Mouse (Mus musculus): ENCODE results near the gene Mybphl.
A peak's percentile ranks its signal among the peaks of the same experiment; 100 is the strongest.

The Mybphl gene

DNA sequence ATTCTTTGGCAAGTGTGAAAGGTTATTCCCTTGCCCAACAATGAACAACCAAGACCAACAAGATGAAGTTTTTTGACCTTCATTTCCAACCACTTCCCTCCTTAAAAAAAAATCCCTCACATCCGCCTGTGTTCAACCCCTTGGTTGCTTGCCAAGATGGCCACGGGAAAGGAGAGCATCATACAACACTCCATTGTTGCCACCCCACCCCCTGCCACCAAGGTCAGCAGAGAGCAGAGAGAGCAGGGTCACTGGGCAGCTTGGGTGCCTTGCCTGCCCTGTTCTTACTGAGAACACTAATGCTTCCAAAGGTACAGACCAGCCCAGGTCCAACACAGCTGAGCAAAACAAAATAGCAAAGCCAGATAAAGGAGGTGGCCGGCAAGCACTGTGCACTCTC lies 7.6 kb downstream of the Mybphl start:
- no peak for DNase-seq (ENCODE audit: low read depth, low spot score)

DNA sequence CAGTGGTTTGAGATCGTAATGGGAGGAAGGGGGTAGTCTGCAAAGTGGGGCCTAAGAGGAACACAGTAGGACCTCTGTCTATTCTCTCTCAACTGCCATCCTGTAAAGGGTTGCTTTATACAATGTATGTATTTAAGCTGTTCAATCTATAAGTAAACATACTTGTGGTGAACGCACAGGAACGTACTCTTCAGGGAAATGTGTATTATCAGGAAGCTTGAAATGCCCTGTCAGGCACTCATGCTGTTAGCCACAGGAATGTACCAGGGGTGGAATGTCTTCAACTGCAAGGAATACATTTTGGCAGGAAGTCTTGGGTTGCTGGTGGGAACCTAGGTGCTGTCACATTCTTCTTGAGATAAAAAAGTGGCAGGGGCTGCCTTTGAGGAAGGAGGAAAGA lies 8.0 kb downstream of the Mybphl start:
- DNase-seq (ENCODE audit: low read depth, low spot score) = no peak

DNA sequence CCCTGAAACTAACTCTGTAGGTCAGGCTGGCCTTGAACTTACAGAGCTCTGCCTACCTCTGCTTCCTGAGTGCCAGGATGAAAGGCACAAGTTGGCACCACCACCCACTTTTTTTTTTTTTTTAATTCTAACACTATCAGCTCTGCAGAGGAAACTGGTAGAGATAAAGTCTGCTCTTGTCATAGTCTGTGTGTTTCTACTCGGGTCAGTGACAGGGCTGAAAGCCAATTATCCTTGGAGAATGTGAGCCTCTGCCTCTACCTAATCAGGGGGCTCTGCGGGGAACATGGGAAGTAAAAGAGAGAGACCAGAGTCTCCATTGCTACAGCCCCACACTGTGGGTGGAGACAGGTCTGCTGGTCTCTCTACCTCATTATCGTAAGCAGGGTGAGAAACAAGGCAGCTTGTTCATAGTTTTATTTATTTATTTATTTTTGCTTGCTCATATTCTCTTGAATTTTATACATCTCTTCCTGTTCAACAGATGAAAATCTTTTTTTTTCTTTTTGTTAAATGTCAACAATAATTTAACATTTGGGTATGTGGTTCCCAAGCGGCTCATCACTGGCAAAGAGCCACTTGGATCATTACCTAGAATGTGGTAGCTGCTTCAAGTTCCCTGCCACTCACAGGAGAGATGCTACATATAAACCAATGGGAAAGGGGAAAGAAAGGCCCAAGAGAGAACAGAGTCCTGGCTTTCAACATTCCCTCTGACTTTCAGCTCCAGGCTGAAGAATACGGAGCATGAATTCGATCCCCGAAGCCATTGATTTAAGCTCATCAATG lies 14.4 kb downstream of the Mybphl start:
- no peak for DNase-seq (ENCODE audit: low read depth, low spot score)

DNA sequence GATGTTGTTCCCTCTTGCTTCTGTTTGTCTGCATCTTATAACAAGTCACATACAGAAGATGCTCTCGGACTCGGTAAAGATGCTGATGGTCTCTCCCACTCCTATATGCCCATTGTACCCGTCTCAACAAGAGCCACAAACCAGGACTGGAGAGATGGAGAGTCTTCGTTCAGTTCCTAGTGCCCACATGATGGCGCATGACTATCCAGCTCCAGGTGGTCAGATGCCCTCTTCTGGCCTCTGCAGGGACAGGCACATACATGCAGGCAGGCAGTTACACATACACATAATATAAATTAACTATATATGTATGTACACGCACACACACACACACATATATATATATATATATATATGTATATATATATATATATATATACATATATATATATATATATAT lies 16.0 kb downstream of the Mybphl start:
- DNase-seq (ENCODE audit: low read depth, low spot score) = no peak

DNA sequence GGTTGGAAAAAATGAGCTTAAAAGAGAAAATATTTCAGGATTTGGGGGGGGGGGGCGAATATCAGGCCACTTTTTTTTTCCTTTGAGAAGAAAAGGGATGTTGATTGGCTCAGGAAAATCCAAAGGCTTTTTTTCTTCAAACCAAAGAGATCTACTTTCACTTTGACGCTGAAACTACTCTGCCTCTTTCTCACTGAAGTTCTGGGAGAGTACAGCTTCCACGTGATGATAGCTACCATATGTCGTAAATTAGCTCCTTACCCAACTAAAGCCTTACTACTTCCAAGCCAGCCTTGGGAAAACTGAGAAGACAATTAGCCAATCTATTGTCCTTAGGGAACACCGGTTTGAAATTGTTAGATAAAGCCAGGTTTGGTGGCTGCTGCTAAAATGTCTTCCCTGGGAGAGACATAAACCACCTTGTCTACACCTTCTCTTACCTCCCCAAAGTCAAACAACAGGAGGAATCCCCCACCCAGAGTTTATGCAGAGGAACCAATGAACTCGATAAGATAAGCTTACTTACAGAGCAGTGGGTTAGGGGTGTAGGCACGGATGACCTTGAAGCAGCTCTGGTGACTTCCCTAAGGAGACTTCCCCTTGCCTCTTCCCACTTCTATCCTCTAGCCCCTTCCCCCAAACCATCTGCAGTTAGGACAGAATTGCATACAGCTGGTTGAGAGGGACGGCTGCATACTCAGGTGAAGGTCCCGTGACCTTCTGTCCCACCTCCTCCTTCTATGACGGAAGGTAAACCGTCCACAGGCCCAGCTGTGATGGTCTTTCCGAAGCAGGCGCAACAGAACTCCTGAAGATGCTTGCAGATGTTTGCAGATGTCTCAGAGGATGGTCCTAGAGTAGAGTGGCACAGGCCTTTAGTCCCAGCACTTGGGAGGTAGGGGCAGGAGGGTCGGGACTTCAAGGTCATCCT lies 17.5 kb downstream of the Mybphl start:
- DNase-seq (ENCODE audit: low read depth, low spot score) = no peak

DNA sequence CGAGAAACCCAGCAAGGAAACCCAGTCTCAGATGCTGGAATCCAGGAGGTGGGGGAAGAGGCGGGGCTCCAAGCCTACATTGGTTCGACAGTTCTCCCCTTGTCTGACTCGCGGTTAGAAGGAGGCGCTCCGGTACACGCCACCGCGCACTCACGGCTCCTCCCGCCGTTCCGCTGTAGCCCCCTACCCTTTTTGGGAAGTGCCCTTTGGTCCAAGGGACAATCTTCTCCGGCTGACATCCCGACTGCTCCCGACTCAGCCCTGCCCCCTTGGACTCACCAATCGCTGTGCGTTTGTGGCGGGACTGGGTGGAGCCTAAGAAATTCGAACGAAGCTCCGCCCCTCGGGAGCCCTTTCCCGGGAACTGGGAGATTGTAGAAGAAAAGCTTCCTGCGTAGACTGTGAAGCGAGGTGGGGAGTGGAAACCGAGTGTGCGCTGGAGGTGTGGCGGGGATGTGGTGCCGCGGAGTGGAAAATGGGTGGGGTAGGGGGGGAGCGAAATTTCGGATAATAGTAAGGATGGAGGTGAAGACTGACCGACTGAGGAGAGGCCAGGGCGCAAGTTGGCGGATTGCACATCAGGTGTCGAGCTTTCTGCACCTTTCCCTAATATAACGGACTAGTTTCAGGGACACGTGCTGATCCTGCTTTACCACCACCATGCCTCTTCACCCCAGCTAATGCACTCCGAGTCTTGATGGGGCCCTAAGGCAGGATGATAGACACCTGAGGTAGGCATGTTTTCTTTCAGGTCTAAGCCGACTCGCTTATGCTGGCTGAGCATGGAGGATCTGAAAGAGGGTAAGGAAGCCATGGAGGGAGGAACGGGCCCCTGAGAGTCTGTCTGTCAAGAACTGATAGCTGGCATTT lies 19.0 kb downstream of the Mybphl start, which contains the start of gene Psrc1:
Psrc1 (plus strand) TSS at position 355 of the 870 bp plus-strand sequence.
- DNase-seq (ENCODE audit: low read depth, low spot score) = peak; percentile 47

DNA sequence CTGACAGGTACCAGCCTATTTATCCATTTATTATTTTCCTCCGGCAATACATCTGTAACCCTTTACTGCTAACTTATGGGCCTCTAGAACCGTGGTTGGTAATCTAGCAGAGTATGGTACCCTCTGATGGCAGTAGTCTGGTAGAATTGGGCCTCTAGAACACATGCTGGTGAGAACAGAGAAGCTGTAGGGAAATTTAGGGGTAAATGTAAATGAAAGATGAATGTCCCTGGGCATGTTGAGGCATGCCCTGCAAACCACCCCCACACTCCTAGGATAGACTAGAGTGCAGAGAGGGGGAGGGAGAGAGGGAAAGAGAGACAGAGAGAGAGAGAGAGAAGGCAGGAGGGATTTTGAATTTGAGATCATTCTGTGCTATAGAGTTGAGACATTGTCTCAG lies 19.7 kb downstream of the Mybphl start:
- no peak for DNase-seq (ENCODE audit: low read depth, low spot score)

DNA sequence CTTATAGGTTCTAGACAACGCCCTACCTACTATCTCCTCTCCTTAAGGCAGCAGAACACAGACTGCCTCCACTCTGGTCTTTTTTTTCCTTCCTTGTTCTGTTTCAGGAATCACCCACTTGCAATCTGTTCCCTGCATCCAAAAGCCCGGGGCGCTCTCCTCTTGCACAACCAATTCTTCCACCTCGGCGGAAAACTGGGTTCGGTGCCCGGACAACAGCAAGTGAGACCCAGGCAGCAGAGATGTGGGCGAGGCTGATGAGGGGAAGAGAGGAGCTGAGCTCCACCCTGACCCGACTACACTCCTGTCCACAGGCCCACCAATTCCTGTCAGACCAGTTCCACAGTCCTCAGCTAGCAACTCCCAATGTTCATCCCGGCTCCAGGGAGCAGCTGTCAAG lies 21.5 kb downstream of the Mybphl start:
- no peak for DNase-seq (ENCODE audit: low read depth, low spot score)

DNA sequence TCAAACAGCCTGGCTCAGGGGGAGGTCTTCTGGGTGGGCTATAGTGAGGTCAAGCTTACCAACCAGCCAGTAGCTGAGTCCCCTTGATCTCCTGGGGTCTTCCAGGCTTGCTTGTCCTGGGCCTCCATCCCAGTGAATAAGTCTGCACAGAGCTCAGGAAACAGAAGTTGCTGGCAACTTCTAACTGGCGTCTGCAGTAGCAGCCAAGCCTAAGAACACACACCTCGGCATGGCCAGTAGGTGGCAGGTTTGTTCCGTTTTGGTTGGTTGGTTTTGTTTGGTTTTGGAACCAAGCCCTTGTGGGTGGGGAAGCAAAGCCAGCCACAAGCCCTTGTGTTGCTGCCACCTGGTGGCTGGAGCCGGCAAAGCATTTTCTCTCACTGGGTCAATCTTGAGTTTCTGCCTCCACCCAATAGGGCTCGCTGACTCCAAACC lies 24.4 kb downstream of the Mybphl start:
- DNase-seq (ENCODE audit: low read depth, low spot score) = peak; percentile 81

DNA sequence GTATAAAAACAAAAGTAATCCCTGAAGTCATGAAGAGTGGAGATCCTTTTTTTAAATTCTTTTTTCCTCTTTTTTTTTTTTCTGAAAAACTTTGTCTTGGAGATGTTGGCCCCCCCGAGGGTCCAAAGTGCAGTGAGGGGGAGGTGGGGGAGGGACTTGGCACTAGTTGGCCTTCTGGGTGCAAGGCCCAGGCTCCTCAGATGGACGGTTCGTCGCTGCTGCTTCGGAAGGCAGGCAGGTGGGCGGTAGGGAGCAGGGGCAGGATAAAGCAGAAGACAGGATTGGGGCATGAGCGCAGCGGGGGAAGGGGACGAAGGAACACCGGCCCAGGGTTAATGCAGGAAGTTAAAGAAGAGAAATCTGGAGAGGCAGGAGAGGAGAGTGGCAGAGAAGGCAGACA lies 27.6 kb downstream of the Mybphl start:
- DNase-seq (ENCODE audit: low read depth, low spot score) = no peak

DNA sequence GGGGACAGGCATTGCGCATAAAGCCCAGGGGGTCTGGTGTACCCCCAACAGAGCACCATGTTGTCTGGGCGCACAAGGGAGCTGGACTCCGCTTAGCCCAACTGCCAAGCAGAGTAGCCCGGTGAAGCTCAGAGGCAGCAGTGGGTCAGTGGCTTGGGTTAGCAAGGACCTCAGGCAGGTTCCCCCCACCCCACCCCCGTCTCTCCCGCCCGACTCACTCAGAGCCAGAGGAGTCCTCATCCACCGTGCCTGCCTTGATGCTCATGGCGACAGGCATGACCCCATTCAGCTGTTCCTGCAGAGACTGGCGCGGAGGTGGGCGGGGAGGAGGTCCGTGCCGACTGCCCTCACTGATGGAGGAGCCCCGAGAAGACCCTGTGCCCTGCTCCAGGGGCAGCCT lies 28.1 kb downstream of the Mybphl start:
- no peak for DNase-seq (ENCODE audit: low read depth, low spot score)

DNA sequence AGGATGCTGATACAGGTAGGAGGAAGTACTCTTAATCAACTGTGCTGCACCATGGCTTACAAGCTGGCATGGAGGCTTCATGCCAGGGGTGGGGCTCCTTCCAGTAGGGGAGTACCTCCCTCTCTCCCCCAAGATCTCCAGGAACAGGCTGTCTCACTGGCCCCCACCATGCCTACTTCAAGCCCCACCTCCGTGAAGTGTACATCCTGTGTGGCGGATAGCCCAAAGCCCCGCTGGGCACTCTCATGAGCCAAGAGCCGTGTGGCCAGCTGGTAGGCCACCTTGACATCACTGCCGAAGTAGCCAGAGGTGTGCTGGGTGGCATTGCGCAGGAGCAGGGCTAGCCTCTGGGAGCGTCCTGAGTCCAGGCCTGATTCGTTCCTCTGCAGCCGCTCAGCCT lies 33.6 kb downstream of the Mybphl start:
- no peak for DNase-seq (ENCODE audit: low read depth, low spot score)

DNA sequence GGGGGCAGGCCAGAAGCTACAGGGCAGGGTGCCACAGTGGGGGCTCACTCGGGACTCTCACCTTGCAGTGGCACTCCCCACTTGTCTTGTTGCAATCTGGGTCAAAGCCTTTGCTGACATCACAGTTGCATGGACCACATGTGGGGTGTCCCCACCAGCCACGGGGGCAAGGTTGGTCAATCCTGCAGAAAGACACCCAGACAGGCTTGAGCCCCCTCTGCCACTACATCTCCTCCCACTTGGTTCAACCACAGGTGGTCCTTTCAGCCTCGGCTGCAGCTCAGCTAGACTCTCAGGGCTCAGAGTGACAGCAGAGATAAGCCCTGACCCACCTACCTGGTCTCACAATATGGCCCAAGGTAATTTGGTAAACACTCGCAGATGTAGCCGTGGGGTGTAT lies 35.7 kb downstream of the Mybphl start:
- no peak for DNase-seq (ENCODE audit: low read depth, low spot score)

DNA sequence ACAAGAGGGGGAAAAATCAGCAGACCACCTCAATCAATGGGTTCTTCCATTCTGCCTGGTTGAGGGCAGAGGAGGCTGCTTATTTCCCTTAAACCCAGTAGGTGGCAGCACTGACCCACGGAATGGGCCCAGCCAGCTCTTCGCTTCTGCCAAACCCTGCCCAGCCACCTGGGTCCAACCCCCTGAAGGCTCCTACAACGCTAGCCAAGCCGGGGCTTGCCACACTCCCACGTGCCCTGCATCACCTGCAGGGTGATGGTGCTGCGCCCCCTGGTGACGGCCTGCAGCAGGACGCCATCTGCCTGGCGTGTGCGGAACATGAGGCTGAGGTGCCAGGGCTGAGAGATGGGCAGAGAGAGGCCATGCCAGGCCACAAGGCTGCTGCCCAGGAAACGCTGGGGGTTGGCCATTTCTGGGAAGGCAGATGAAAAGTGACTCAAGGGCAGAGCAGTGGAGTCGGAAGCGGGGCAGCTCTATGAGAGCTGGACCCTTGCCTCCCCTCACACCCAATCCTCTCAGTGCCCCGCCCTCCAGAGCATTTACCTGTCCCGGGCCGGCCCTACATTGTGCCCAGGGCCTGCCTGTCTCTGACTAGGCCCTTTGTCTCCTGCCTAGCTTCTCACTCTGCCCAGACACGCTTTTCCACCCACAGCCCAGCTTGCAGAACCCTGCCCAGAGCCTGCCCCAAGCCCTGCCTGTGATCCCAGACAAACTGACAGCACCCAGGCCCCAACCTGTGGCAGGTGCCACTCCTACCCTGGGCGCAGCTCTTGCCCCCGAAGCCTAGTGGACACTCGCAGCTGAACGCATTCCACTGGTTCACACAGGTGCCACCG lies 37.2 kb downstream of the Mybphl start:
- DNase-seq (ENCODE audit: low read depth, low spot score) = peak; percentile 66

DNA sequence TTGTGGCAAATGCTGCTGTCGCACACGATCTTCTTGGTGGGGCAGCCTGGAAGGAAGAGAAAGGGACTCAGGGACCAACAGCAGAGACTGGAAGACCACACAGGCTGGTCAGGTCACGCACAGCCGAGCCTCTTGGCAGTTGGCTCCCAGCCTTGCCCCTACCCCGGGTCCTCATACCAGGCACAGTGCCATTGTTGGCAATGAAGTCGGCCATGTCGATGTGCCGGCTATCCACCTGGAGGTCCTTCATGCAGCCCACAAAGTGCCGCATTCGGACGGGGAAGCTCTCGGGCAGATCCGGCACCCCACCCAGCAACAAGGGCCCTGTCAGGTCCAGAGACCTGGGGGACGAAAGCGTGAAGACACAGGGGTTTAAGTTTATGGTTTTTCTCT lies 37.8 kb downstream of the Mybphl start:
- no peak for DNase-seq (ENCODE audit: low read depth, low spot score)

DNA sequence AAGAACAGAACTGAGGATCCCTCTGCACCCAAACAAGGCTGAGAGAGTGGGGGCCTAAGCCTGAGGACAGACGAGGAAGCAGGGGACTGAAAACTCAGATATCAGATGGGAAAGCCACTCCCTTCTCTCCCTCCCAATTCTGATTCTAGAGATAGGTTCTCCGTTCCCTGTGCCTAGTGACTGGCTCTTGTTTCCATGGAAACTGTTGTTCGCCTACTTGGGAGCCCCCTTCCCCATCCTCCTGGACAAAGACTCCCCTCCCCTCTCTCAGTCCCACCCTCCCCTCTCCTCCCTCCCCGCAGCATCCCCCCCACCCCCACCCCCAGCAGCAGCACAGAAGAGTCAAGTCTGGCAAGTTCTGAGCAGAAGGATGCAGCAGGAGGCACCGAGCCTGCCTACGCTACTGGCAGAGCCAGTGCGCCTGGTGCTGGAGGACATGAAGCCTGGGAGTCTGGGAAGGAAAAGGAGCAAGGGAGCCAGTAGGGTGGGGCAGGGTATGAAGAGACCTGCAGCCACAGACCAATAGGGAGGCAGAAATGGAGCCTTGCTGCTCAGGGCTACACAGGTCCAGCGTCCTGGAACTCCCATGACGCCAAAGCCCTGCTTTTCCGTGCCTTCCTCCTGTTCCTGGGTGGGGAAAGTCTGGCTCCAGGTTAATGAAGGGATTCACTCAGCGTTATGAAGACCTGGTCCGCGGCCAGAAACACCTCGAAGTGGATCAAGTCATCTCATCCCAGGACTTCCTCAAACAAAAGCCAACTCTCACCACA lies 41.0 kb downstream of the Mybphl start:
- DNase-seq (ENCODE audit: low read depth, low spot score) = no peak

DNA sequence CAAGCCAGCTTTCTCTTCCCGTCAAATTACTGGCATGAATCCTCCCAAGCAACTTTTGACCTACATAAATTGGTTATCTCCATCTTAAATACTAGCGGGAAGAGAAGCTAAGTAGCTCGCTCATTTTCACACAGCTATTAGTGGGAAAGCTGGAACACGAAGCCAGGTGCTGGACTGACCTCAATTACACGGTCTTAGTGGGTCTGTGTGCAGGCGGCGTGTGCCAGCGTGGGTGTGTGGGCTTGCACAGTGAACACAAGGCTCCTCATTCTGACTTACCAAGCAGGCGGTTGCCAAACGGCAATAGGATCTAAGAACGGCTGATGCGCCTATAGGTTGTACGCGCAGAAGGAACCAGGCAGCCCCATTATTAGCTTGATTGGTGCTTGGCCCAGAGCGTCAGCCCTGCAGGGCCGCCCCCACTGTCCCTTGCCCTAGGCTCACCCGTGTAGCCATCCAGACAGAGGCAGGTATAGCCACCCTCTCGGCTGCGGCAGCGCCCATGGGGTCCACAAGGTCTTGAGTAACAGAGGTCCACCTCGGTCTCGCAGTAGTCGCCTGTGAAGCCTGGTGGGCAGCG lies 41.7 kb downstream of the Mybphl start:
- DNase-seq (ENCODE audit: low read depth, low spot score) = no peak

DNA sequence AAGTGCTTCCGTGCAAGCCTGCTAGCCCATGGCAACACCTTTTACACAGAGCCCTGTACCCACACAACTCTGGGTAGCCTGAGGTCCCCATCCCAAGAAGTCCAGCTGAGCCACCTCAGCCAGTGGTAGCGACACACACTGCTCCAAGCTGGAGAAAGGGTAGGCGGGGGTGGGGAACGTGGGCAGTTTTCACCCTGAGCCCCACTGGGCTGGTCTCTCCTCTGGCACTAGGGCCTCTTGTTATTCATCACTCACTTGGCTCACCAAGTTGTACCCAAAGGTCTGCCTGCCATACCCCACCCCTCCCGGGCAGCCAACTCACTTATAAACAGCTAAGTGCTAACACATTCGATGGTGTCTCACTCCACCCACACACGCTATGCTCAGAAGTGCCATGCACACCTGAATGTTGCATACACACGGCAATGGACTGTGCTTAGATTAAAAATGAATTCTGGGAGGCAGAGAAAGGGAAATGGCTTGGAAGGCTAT lies 43.9 kb downstream of the Mybphl start:
- no peak for DNase-seq (ENCODE audit: low read depth, low spot score)

DNA sequence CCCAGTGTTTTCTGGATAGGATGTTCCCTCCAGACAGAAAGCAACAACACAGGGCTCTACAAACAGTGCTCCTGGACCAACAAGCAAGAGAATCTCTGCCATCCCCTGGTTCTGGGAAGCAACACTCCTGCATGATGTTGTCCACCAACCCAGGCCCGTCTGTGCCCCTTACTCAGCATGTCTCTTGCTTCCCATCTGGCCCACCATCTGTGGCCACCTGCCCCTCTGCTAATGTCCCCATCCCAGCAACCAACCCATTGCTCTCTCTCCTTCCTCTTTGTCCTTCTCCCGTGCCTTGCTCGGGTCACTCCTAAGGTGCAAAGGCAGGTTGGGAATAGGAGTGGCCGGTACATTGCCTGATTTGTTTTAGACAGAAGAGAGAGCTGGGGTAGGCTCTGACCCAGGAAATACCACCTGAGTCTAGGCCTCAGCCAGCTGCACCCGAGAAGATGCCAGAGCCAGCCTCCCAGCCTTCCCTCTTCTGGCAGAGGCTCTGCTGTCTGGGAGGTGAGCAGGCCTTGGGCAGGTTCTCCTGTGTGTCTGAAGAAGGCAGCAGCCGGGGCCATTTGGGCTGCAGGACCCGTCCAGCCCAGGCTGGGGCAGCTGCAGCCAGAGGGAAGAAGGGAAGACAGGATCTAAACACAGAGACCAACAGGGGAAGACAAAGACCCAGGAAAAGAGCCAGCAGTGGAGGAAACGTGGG lies 45.1 kb downstream of the Mybphl start:
- no peak for DNase-seq (ENCODE audit: low read depth, low spot score)
